Comparison of ENCODE assay signal across 13 mouse cellular contexts in the genomic region with DNA sequence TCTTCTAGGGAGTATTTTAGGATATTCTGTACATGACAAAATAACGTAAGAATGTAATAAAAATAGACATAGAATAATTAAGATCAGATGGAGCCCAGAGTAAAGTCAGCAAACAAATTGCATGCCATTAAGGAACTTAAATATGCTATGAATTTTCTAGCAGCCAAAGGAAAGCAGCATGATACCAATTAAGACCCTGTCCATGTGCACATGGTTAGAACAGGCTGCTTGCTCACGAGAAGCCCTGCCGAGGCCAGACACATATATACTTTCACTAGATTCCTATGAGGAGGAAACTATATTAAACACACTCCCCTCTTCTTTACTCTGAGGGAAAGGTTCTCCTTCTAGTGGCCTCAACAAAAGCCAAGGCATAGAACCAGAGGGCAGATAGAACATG.
"Had no signal": no experiment of that assay in that cellular context is flagged by ENCODE, and none has a peak within 500 bp of the region (broad histone marks: within the 10 kb centered on the region; RNA-seq: fewer than 3 reads in every experiment).

No protein-coding gene starts in this region.

- H3K4me2 ChIP-seq: midbrain, embryonic 13.5 days; neural tube, embryonic 15.5 days had no signal

- H3K9ac ChIP-seq: liver, embryonic 14.5 days; midbrain, embryonic 13.5 days; neural tube, embryonic 15.5 days had no signal

- H3K4me3 ChIP-seq: midbrain, embryonic 13.5 days; neural tube, embryonic 15.5 days had no signal

- H3K27ac ChIP-seq: kidney, postnatal 0 days; liver, embryonic 14.5 days; midbrain, embryonic 13.5 days; neural tube, embryonic 15.5 days; stomach, postnatal 0 days had no signal

- DNase-seq: kidney, postnatal 36 days; layer of hippocampus, adult 9-11 months; layer of hippocampus, postnatal 36 days; lung, adult 18-20 months; lung, postnatal 36 days; right cerebral cortex, adult 18-20 months; right cerebral cortex, postnatal 25 days; thymus, postnatal 14 days had no signal

- H3K27me3 ChIP-seq: midbrain, embryonic 13.5 days; neural tube, embryonic 15.5 days had no signal

- H3K36me3 ChIP-seq: midbrain, embryonic 13.5 days; neural tube, embryonic 15.5 days had no signal

- ATAC-seq: midbrain, embryonic 13.5 days had no signal

- H3K9me3 ChIP-seq: midbrain, embryonic 13.5 days; neural tube, embryonic 15.5 days had no signal
